Mouse (Mus musculus) B cell, adult 67 days (primary cell): ENCODE data around the gene Gm14226. TPM values are rescaled to one million over a fixed set of nuclear protein-coding genes. Genes with fewer than 3 reads are reported as not detected.

Experiments used
- total RNA-seq, 2 experiments: library from RNA; stranded (reverse); gene quantifications; 4 replicates each; pipeline ENCODE4 v1.2.4; 2023

Gene Gm14226
- under 1 TPM in 1 of 2 experiments, not detected in 1; 0.20 TPM for total RNA-seq

GRCm38 (mm10) chr2:155018251-155018755 is at the start of gene Gm14226:
Gene Gm14226 (plus strand): TSS chr2:155018266.

GRCm38 (mm10) chr2:155073978-155074765 is 56.1 kb downstream of the Gm14226 start, which contains the start of gene Ahcy:
Gene Ahcy (minus strand): TSS chr2:155074497.

Other genes with a start within 250 kb of the Gm14226 start
- not detected for gene Gm14214, start 248.2 kb upstream of the Gm14226 start, total RNA-seq
- 100 to 1,000 TPM; 153 to 163 TPM for gene Raly, start 227.2 kb upstream of the Gm14226 start, total RNA-seq
- gene a, start 226.9 kb upstream of the Gm14226 start, total RNA-seq: not detected
- 10 to 100 TPM; 84.5 to 86.1 TPM for gene Eif2s2, start 125.3 kb upstream of the Gm14226 start, total RNA-seq
- 10 to 100 TPM; 27.9 to 33.0 TPM for gene Ahcy, start 56.2 kb downstream of the Gm14226 start, total RNA-seq
- 100 to 1,000 TPM; 108 to 118 TPM for gene Itch, start 115.2 kb downstream of the Gm14226 start, total RNA-seq
- 10 to 100 TPM; 84.0 to 92.0 TPM for gene Dynlrb1, start 218.3 kb downstream of the Gm14226 start, total RNA-seq